Mouse (Mus musculus): ENCODE results near the gene Olfr1288. TPM values are rescaled to one million over a fixed set of nuclear protein-coding genes. Genes with fewer than 3 reads are reported as not detected.

The Olfr1288 gene
- total RNA-seq, 1 experiment: not detected

DNA sequence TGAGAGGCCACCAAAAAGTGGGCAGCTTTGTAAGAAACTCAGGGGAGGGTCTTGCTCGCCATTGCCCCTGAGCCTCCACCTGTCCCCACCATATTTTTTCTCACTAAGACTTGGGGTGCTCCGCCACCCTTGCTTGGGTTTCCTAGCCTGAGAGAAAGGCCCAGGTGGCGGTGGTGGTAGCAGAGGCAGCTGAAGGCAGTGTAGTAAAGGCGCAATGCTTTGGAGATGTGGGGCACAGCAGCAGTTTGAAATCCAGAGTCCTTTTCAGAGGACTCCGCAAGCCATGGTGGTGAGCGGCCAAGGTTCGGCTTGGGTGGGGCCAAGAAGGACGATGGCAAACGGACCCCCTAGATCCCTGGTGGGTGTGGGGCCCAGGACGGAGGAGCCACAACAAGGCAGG, 43.5 kb downstream of the Olfr1288 start:
- Histone ChIP-seq H3K9ac (ENCODE audit: insufficient read depth, low read depth, low read length, poor library complexity, severe bottlenecking) (no peak overlapping the region), H3K9me3 (ENCODE audit: control insufficient read depth, insufficient read depth, low read depth, low read length) (no peaks in the 10 kb centered on the region), H3K4me3 (ENCODE audit: insufficient read depth in 1 of 2, low read depth in 1 of 2, low read length in 2 of 2, poor library complexity in 1 of 2, severe bottlenecking in 1 of 2) (peak overlapping the region in 1 of 2 experiments; percentile 10; a peak in 1 of 4 replicates), H3K27ac (ENCODE audit: insufficient read depth, low read depth, low read length, poor library complexity, severe bottlenecking) (no peak overlapping the region), H3K36me3 (ENCODE audit: control insufficient read depth, insufficient read depth, low read length, poor library complexity, severe bottlenecking) (no peaks in the 10 kb centered on the region), H3K4me1 (ENCODE audit: control insufficient read depth in 2 of 2, insufficient read depth in 2 of 2, low read length in 2 of 2, poor library complexity in 1 of 2) (peaks cover 0 to 3% of the 10 kb centered on the region in 2 experiments; a peak in 2 of 4 replicates)
- TF ChIP-seq CHD2 (IDR thresholded peaks at IDR 0.05; ENCODE audit: low read depth, low read length): no peak
- TF ChIP-seq ZC3H11A (IDR thresholded peaks at IDR 0.05; ENCODE audit: borderline replicate concordance, low read depth, low read length): no peak
- no peak for TF ChIP-seq ZNF384 (IDR thresholded peaks at IDR 0.05; ENCODE audit: low read depth, low read length)
- no peak for TF ChIP-seq MAFK (IDR thresholded peaks at IDR 0.05; ENCODE audit: insufficient read depth, low read depth, low read length)
- no peak for TF ChIP-seq HCFC1 (IDR thresholded peaks at IDR 0.05; ENCODE audit: borderline replicate concordance, insufficient read depth, low read length)
- no peak for DNase-seq (ENCODE audit: low read depth, low spot score)
- in situ Hi-C loops (cut with MboI; ENCODE audit: low sequenced_read_pairs in 2 of 2, unreplicated experiment in 2 of 2): no loop called here

DNA sequence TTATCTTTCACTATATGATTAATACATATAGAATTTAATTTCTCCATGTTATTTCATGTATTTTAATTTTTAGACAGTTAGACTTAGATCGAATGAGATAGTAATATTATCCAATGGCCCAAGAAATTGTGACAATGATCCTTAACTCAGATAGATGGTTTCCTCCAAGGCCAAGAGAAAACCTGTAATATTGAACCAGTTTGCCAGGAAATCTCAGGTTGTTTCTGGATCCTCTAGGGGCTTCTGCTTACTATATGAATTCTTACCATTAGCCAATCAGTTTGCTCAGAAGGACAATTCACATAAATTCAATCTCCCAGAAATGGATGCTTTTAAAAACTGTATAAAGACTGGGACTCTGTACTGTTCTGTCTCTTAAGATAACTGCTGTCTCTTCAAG, 51.0 kb downstream of the Olfr1288 start, which contains the start of gene Olfr1293-ps:
Gene Olfr1293-ps (plus strand): TSS at position 301 of the 400 bp plus-strand sequence.
- H3K36me3 ChIP-seq (ENCODE audit: control insufficient read depth, insufficient read depth, low read length, poor library complexity, severe bottlenecking): no peaks in the 10 kb centered on the region
- TF ChIP-seq CHD2 (IDR thresholded peaks at IDR 0.05; ENCODE audit: low read depth, low read length) (no peak), ZNF384 (IDR thresholded peaks at IDR 0.05; ENCODE audit: low read depth, low read length) (no peak), HCFC1 (IDR thresholded peaks at IDR 0.05; ENCODE audit: borderline replicate concordance, insufficient read depth, low read length) (no peak), MAFK (IDR thresholded peaks at IDR 0.05; ENCODE audit: insufficient read depth, low read depth, low read length) (no peak), ZC3H11A (IDR thresholded peaks at IDR 0.05; ENCODE audit: borderline replicate concordance, low read depth, low read length) (no peak)
- no peak within 1 kb of the TSS for H3K9ac ChIP-seq (ENCODE audit: insufficient read depth, low read depth, low read length, poor library complexity, severe bottlenecking)
- no peak for DNase-seq (ENCODE audit: low read depth, low spot score)
- no peak within 1 kb of the TSS for H3K27ac ChIP-seq (ENCODE audit: insufficient read depth, low read depth, low read length, poor library complexity, severe bottlenecking)
- H3K4me1 ChIP-seq (ENCODE audit: control insufficient read depth in 2 of 2, insufficient read depth in 2 of 2, low read length in 2 of 2, poor library complexity in 1 of 2): no peaks in the 10 kb centered on the region
- H3K9me3 ChIP-seq (ENCODE audit: control insufficient read depth, insufficient read depth, low read depth, low read length): no peaks in the 10 kb centered on the region
- in situ Hi-C loops (cut with MboI; ENCODE audit: low sequenced_read_pairs in 2 of 2, unreplicated experiment in 2 of 2): no loop called here
- H3K4me3 ChIP-seq (ENCODE audit: insufficient read depth in 1 of 2, low read depth in 1 of 2, low read length in 2 of 2, poor library complexity in 1 of 2, severe bottlenecking in 1 of 2): no peak within 1 kb of the TSS

Other genes starting within 250 kb of the Olfr1288 start
- not detected in 2 replicates for gene 4930430A15Rik, start 244.5 kb upstream of the Olfr1288 start, total RNA-seq (2012; rRNA removed)
- not detected in 2 replicates for gene Olfr1275, start 238.8 kb upstream of the Olfr1288 start, total RNA-seq (2012; rRNA removed)
- gene Olfr1276, start 219.6 kb upstream of the Olfr1288 start, total RNA-seq (2012; rRNA removed): not detected in 2 replicates
- gene Olfr1277, start 200.0 kb upstream of the Olfr1288 start, total RNA-seq (2012; rRNA removed): 0.09 and 0.32 TPM in 2 replicates
- gene Olfr1278, start 184.0 kb upstream of the Olfr1288 start, total RNA-seq (2012; rRNA removed): not detected in 2 replicates
- gene Olfr1279, start 173.5 kb upstream of the Olfr1288 start, total RNA-seq (2012; rRNA removed): not detected in 2 replicates
- not detected in 2 replicates for gene Olfr1280, start 160.1 kb upstream of the Olfr1288 start, total RNA-seq (2012; rRNA removed)
- gene Olfr1281, start 147.6 kb upstream of the Olfr1288 start, total RNA-seq (2012; rRNA removed): not detected in 2 replicates
- not detected in 2 replicates for gene Olfr1282, start 138.0 kb upstream of the Olfr1288 start, total RNA-seq (2012; rRNA removed)
- not detected in 2 replicates for gene Olfr1283, start 107.3 kb upstream of the Olfr1288 start, total RNA-seq (2012; rRNA removed)
- not detected in 2 replicates for gene Olfr1284, start 98.6 kb upstream of the Olfr1288 start, total RNA-seq (2012; rRNA removed)
- gene Olfr1286, start 51.0 kb upstream of the Olfr1288 start, total RNA-seq (2012; rRNA removed): not detected in 2 replicates
- gene Olfr1287, start 25.0 kb upstream of the Olfr1288 start, total RNA-seq (2012; rRNA removed): not detected in 2 replicates
- gene Olfr1289, start 6.7 kb downstream of the Olfr1288 start, total RNA-seq (2012; rRNA removed): not detected in 2 replicates
- 0.13 TPM in 1 of 2 replicates, not detected in the other for gene Olfr1290, start 19.7 kb downstream of the Olfr1288 start, total RNA-seq (2012; rRNA removed)
- not detected in 2 replicates for gene Olfr1291-ps1, start 23.1 kb downstream of the Olfr1288 start, total RNA-seq (2012; rRNA removed)
- gene Olfr1293-ps, start 51.1 kb downstream of the Olfr1288 start, total RNA-seq (2012; rRNA removed): not detected in 2 replicates
- not detected in 2 replicates for gene Olfr1294, start 66.2 kb downstream of the Olfr1288 start, total RNA-seq (2012; rRNA removed)
- not detected in 2 replicates for gene Olfr1295, start 95.6 kb downstream of the Olfr1288 start, total RNA-seq (2012; rRNA removed)
- not detected in 2 replicates for gene Olfr1297, start 152.4 kb downstream of the Olfr1288 start, total RNA-seq (2012; rRNA removed)
- not detected in 2 replicates for gene Olfr1298, start 175.1 kb downstream of the Olfr1288 start, total RNA-seq (2012; rRNA removed)
- not detected in 2 replicates for gene Olfr1299, start 187.3 kb downstream of the Olfr1288 start, total RNA-seq (2012; rRNA removed)

Measured in ES-E14 (cell line).